In genomic region chr2:107888245-107888644, GRCm38 (mm10) we compare ENCODE assay signal across 24 mouse cellular contexts.
"Had no signal": no experiment of that assay in that cellular context is flagged by ENCODE, and none has a peak within 500 bp of the region (broad histone marks: within the 10 kb centered on the region; RNA-seq: fewer than 3 reads in every experiment).

No protein-coding gene starts in this region.

- H3K4me3 ChIP-seq: heart, adult 2 months; heart, embryonic 13.5 days; heart, embryonic 15.5 days; hindbrain, embryonic 13.5 days; kidney, embryonic 15.5 days; limb, embryonic 13.5 days; limb, embryonic 15.5 days had no signal

- H3K9ac ChIP-seq: heart, embryonic 13.5 days; heart, embryonic 15.5 days; hindbrain, embryonic 13.5 days; kidney, embryonic 15.5 days; limb, embryonic 13.5 days; limb, embryonic 15.5 days had no signal

- H3K27me3 ChIP-seq: heart, embryonic 13.5 days; heart, embryonic 15.5 days; hindbrain, embryonic 13.5 days; kidney, embryonic 15.5 days; limb, embryonic 13.5 days; limb, embryonic 15.5 days had no signal

- H3K4me2 ChIP-seq: heart, embryonic 11.5 days; heart, embryonic 13.5 days; heart, embryonic 15.5 days; hindbrain, embryonic 13.5 days; kidney, embryonic 15.5 days; limb, embryonic 13.5 days; limb, embryonic 15.5 days had no signal

- H3K4me1 ChIP-seq: heart, embryonic 13.5 days; heart, embryonic 15.5 days; hindbrain, embryonic 13.5 days; kidney, embryonic 15.5 days; limb, embryonic 13.5 days; limb, embryonic 15.5 days had no signal

- DNase-seq: gastrocnemius, postnatal 14 days; gastrocnemius, postnatal 36 days; heart, adult 11 months; heart, adult 2 months; heart, postnatal 14 days; heart, postnatal 36 days; kidney, adult 11 months; kidney, adult 2 months; kidney, adult 9 months; kidney, postnatal 14 days; kidney, postnatal 36 days; layer of hippocampus, adult 9-11 months; layer of hippocampus, postnatal 36 days; left cerebral cortex, postnatal 4 days had no signal

- H3K9me3 ChIP-seq: heart, embryonic 13.5 days; heart, embryonic 15.5 days; hindbrain, embryonic 13.5 days; kidney, embryonic 15.5 days; limb, embryonic 13.5 days; limb, embryonic 15.5 days had no signal

- H3K36me3 ChIP-seq: heart, embryonic 13.5 days; heart, embryonic 15.5 days; hindbrain, embryonic 13.5 days; kidney, embryonic 15.5 days; limb, embryonic 13.5 days; limb, embryonic 15.5 days had no signal

- ATAC-seq: hindbrain, embryonic 16.5 days; intestine, embryonic 16.5 days had no signal

- H3K27ac ChIP-seq: heart, adult 2 months; heart, embryonic 13.5 days; heart, embryonic 15.5 days; hindbrain, embryonic 13.5 days; kidney, embryonic 15.5 days; kidney, postnatal 0 days; limb, embryonic 13.5 days; limb, embryonic 15.5 days had no signal
